Mouse (Mus musculus): ENCODE measurements around the gene Sfxn4. TPM values are rescaled to one million over a fixed set of nuclear protein-coding genes. Genes with fewer than 3 reads are reported as not detected.

Gene Sfxn4
- polyA plus RNA-seq, 1 experiment from 2014 or later: 11.9 TPM

DNA sequence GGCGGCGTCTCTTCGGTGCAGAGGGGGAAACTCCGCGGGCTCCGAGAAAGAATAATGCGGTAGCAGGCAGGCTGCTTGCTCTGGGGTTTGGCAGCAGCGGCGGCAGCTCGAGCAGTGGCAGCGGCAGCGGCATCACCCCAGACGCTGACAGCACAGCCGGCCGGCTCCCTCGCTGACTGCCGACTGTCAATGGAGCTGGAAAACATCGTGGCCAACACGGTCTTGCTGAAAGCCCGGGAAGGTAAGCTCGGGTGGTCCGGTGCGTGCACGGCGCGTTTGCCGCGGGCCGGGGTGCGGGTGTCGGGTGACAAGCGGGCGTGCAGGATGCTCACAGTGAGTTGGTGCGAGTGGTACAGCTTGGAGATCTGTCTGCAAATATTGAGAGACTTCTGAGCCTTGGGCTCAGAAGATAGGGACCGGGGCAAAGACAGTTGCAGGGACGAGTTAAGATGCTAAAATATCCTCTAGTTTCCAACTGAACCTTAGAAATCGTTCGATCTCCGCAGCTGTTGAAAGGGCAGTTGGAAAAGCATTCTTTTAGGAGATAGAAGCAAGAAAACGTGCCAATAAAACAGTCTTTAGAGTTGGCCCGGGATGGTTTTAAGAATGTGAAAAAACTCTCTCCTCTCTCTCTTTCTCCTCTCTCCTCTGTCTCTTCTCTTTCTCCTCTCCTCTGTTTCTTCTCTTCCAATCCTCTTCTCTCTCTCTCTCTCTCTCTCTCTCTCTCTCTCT is 29.3 kb upstream of the Sfxn4 start:
- Histone ChIP-seq H3K9me3 (ENCODE audit: control insufficient read depth, low read length) (no peaks in the 10 kb centered on the region), H3K4me2 (ENCODE audit: low read depth, low read length) (peak overlapping the region; percentile 58), H3K27me3 (ENCODE audit: control insufficient read depth, insufficient read depth, low read length) (no peaks in the 10 kb centered on the region), H3K4me1 (ENCODE audit: control insufficient read depth, insufficient read depth, low read length) (peaks cover 14% of the 10 kb centered on the region), H3K36me3 (ENCODE audit: control insufficient read depth, insufficient read depth, low read length) (no peaks in the 10 kb centered on the region), H3K27ac (ENCODE audit: low read depth, low read length) (peak overlapping the region; percentile 88), H3K9ac (replicated peaks; ENCODE audit: low read depth, low read length) (peak overlapping the region; percentile 78), H3K4me3 (ENCODE audit: low read depth, low read length) (peak overlapping the region; percentile 64)
- WGBS: under 1% methylated on average over 41 of the region's 41 CpGs
- peak; percentile 72 for ATAC-seq (ENCODE audit: low read depth)

DNA sequence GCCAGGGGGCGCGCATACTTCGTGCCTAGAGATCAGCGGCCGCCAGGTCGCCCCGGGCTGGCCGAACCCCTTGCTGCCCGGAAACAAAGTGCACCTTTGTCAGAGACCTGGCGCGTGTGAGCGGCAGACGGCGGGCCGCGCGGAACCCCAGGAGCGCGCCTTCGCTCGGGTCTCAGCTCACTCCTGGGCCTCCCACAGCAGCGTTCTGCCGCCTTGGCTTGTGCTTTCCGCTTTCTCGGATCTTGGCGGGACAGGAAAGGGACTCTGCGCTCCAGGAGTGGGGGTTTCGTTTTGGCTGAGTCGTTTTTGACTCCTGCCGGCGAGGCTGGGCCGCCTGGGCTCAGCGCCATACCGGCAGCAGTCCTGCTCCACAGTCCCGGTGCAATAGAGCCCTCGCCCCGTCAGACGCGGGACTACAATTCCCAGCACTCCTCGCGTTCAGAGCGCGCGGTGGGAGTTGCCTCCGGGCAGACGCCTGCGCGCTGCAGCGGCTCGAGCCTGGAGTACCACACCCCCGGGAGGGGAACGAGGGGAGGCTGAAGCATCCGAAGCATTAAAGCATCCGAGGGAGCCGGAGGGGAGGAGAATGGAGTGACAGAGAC is 28.5 kb upstream of the Sfxn4 start, which contains the start of gene Grk5:
Gene Grk5, plus strand, starts transcription at position 36 of the 602 bp plus-strand sequence.
- WGBS: under 1% methylated on average over 52 of the region's 55 CpGs
- Histone ChIP-seq H3K9me3 (ENCODE audit: control insufficient read depth, low read length) (no peaks in the 10 kb centered on the region), H3K4me3 (ENCODE audit: low read depth, low read length) (peak within 1 kb of the TSS; percentile 64), H3K9ac (replicated peaks; ENCODE audit: low read depth, low read length) (peak within 1 kb of the TSS; percentile 78), H3K27ac (ENCODE audit: low read depth, low read length) (peak within 1 kb of the TSS; percentile 88), H3K36me3 (ENCODE audit: control insufficient read depth, insufficient read depth, low read length) (no peaks in the 10 kb centered on the region), H3K4me1 (ENCODE audit: control insufficient read depth, insufficient read depth, low read length) (peaks cover 14% of the 10 kb centered on the region), H3K4me2 (ENCODE audit: low read depth, low read length) (peak within 1 kb of the TSS; percentile 58), H3K27me3 (ENCODE audit: control insufficient read depth, insufficient read depth, low read length) (no peaks in the 10 kb centered on the region)
- ATAC-seq (ENCODE audit: low read depth): peak; percentile 98

DNA sequence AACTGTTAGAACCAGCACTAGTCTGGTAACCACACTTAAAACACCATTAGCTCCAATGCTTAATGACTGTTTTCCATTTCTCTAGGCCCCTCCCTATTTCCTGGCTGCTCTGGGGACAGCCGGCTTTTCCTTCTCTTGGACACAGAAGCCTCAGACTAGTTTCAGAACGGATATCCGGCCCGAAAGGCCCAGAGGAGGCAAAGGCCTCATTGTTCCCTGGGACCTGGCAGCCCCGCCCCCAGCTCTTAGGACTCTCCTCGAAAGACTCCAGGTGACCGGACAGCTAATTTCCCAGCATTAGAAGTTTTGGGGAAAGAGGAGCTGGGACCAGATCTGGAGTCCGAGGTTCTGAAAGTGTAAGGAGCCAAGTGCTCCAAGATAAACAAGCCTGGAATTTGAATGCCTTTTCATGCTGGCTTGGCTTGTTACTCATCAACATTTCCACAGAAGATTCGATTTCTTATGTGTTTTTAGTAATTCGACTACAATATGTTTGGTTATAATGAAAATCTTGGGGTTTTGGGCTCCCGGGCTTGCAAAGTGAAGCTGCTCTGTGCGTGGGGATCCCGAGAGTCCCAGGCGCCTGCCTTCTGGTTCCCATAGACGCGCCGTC is 27.9 kb upstream of the Sfxn4 start:
- no peak for ATAC-seq (ENCODE audit: low read depth)
- WGBS: 4% methylated on average over 17 of the region's 17 CpGs
- peak overlapping the region; percentile 88 for H3K27ac ChIP-seq (ENCODE audit: low read depth, low read length)

DNA sequence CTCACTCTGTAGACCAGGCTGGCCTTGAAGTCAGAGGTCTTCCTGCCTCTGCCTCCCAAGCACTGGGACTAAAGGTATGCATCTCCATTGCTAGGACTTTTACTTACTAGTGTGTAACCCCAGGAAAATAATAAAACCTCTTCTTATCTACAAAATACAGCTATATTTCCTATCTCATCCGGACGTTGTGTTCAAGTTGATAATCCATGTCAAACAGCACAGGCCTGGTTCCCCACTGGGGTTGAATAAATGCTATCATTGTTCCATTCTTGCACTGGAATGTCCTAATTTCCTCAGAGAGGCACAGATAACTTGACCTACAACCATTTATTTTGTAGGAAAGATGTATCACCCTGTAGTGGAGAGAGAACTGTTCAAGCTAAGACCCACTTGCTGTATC is 26.4 kb upstream of the Sfxn4 start:
- Histone ChIP-seq H3K4me2 (ENCODE audit: low read depth, low read length) (no peak overlapping the region), H3K36me3 (ENCODE audit: control insufficient read depth, insufficient read depth, low read length) (no peaks in the 10 kb centered on the region), H3K27me3 (ENCODE audit: control insufficient read depth, insufficient read depth, low read length) (no peaks in the 10 kb centered on the region), H3K9ac (replicated peaks; ENCODE audit: low read depth, low read length) (no peak overlapping the region), H3K4me1 (ENCODE audit: control insufficient read depth, insufficient read depth, low read length) (peaks cover 14% of the 10 kb centered on the region), H3K4me3 (ENCODE audit: low read depth, low read length) (no peak overlapping the region), H3K9me3 (ENCODE audit: control insufficient read depth, low read length) (no peaks in the 10 kb centered on the region), H3K27ac (ENCODE audit: low read depth, low read length) (no peak overlapping the region)
- 85% methylated on average over 2 of the region's 2 CpGs for WGBS
- no peak for ATAC-seq (ENCODE audit: low read depth)

More for the DNA sequence above, 27.9 kb upstream of the Sfxn4 start:
- H3K4me3 ChIP-seq (ENCODE audit: low read depth, low read length): peak overlapping the region; percentile 64
- no peaks in the 10 kb centered on the region for H3K36me3 ChIP-seq (ENCODE audit: control insufficient read depth, insufficient read depth, low read length)
- H3K4me1 ChIP-seq (ENCODE audit: control insufficient read depth, insufficient read depth, low read length): peaks cover 14% of the 10 kb centered on the region
- H3K4me2 ChIP-seq (ENCODE audit: low read depth, low read length): peak overlapping the region; percentile 45
- H3K9ac ChIP-seq (replicated peaks; ENCODE audit: low read depth, low read length): peak overlapping the region; percentile 78; the same call in 1 of the 2 replicates
- H3K27me3 ChIP-seq (ENCODE audit: control insufficient read depth, insufficient read depth, low read length): no peaks in the 10 kb centered on the region
- no peaks in the 10 kb centered on the region for H3K9me3 ChIP-seq (ENCODE audit: control insufficient read depth, low read length)

DNA sequence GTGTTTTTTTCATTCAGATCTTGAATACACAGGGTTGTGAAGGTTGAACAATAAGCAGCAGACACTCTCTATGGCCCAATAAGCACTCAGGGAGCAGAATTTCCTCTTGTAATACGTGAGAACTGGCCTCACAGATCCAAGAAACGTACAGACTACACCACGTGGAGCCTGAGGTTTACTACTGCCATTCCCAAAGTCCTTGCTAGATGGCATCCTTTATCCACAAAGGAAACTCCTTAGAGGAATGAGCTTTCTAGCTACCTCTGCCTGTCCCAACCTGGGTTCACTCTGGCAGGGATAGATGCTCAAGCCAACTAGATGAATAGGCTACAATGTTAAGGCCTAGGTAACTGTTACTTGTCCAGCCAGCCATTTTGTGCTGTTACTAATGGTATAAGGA is 21.9 kb upstream of the Sfxn4 start:
- Histone ChIP-seq H3K4me1 (ENCODE audit: control insufficient read depth, insufficient read depth, low read length) (no peaks in the 10 kb centered on the region), H3K4me2 (ENCODE audit: low read depth, low read length) (no peak overlapping the region), H3K27me3 (ENCODE audit: control insufficient read depth, insufficient read depth, low read length) (no peaks in the 10 kb centered on the region), H3K36me3 (ENCODE audit: control insufficient read depth, insufficient read depth, low read length) (no peaks in the 10 kb centered on the region), H3K9ac (replicated peaks; ENCODE audit: low read depth, low read length) (no peak overlapping the region), H3K27ac (ENCODE audit: low read depth, low read length) (no peak overlapping the region), H3K9me3 (ENCODE audit: control insufficient read depth, low read length) (no peaks in the 10 kb centered on the region), H3K4me3 (ENCODE audit: low read depth, low read length) (no peak overlapping the region)
- 8% methylated on average over 3 of the region's 3 CpGs for WGBS
- ATAC-seq (ENCODE audit: low read depth): no peak; the same call in 1 of the 2 replicates

DNA sequence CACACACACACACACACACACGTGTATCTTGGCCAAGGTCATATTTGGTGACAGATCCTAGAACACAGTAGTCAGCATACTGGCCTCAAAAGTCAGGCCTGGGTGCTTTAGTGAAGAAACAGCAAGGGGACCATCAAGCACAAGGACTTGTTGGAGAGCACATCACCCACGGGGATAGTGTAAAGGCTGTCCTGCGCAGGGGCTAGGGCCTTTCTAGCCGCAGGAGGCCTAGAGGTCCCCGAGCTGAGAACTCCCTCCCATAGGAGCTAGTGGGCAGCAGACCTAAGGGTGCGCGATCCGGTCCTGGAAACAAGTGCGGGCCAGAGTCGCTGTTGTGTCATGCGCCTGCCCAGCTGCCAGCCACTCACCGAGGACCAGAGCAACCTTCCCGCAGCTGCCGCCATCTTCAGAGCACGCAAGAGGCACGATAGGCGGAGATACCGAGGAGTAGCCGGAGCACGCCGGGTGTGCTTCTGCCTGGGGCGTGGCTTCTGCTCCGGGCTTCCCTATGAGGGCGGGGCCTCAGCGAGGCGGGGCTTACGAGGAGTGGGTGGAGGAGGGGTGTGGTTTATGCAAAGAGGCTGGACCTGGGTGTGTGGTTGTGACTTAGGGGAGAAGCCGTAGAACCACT is 12.9 kb upstream of the Sfxn4 start, which contains the start of gene Prdx3:
Gene Prdx3, minus strand, starts transcription at position 493 of the 631 bp plus-strand sequence.
- H3K4me2 ChIP-seq (ENCODE audit: low read depth, low read length): peak within 1 kb of the TSS; percentile 64
- no peaks in the 10 kb centered on the region for H3K9me3 ChIP-seq (ENCODE audit: control insufficient read depth, low read length)
- under 1% methylated on average over 28 of the region's 28 CpGs for WGBS
- 0 out of 2 replicates have a peak, but pooled peaks cover 5% of the 10 kb centered on the region for H3K36me3 ChIP-seq (ENCODE audit: control insufficient read depth, insufficient read depth, low read length)
- 0 out of 2 replicates have a peak, but pooled peaks cover 3% of the 10 kb centered on the region for H3K4me1 ChIP-seq (ENCODE audit: control insufficient read depth, insufficient read depth, low read length)
- peak within 1 kb of the TSS; percentile 80 for H3K27ac ChIP-seq (ENCODE audit: low read depth, low read length)
- ATAC-seq (ENCODE audit: low read depth): peak; percentile 98
- H3K9ac ChIP-seq (replicated peaks; ENCODE audit: low read depth, low read length): peak within 1 kb of the TSS; percentile 63
- H3K27me3 ChIP-seq (ENCODE audit: control insufficient read depth, insufficient read depth, low read length): no peaks in the 10 kb centered on the region
- H3K4me3 ChIP-seq (ENCODE audit: low read depth, low read length): peak within 1 kb of the TSS; percentile 58

DNA sequence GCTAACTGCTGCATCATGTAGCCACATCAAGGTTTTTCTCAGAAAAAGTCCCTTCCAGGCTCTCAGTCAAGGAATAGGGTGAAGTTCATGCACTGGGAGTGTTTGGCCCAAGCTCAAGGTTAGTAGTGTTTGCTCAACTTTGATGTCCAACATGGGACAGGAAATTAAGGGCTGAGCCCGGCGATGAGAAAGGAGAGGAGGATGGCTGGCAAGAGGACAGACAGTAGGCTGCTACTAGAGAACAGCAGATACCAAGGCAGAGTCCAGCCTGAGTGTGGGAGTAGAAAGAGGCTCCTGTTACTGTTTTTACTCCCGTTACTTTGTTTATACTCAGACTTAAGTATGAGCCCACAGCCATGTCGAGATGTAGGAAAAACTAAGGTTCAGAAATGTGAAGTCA is 12.2 kb upstream of the Sfxn4 start:
- Histone ChIP-seq H3K4me1 (ENCODE audit: control insufficient read depth, insufficient read depth, low read length) (0 out of 2 replicates have a peak, but pooled peaks cover 3% of the 10 kb centered on the region), H3K4me3 (ENCODE audit: low read depth, low read length) (peak overlapping the region; percentile 58), H3K9ac (replicated peaks; ENCODE audit: low read depth, low read length) (no peak overlapping the region), H3K9me3 (ENCODE audit: control insufficient read depth, low read length) (no peaks in the 10 kb centered on the region), H3K27ac (ENCODE audit: low read depth, low read length) (no peak overlapping the region), H3K4me2 (ENCODE audit: low read depth, low read length) (peak overlapping the region; percentile 64), H3K27me3 (ENCODE audit: control insufficient read depth, insufficient read depth, low read length) (no peaks in the 10 kb centered on the region), H3K36me3 (ENCODE audit: control insufficient read depth, insufficient read depth, low read length) (0 out of 2 replicates have a peak, but pooled peaks cover 10% of the 10 kb centered on the region)
- no peak; the same call in 1 of the 2 replicates for ATAC-seq (ENCODE audit: low read depth)
- 42% methylated on average over 4 of the region's 4 CpGs for WGBS

DNA sequence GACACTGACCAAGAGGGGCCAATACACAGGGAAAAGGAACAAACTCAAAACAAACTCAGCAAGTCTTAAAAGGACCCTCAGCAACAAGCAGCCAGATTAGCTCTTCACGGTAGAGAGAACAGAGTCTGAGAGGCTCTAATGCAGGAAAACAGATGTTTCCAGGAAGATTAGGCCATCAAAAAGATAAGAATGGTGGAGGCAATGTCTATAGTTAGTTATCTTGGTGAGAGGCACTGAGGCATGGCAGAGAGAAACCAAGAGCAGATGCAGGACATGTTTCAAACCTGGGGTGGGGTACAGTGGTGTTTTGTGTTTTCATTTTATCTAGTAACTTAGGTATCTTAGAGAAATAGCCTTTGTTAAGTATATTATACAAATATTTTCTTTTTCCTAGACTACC is 11.0 kb upstream of the Sfxn4 start:
- Histone ChIP-seq H3K4me3 (ENCODE audit: low read depth, low read length) (no peak overlapping the region), H3K4me2 (ENCODE audit: low read depth, low read length) (no peak overlapping the region), H3K4me1 (ENCODE audit: control insufficient read depth, insufficient read depth, low read length) (0 out of 2 replicates have a peak, but pooled peaks cover 3% of the 10 kb centered on the region), H3K27me3 (ENCODE audit: control insufficient read depth, insufficient read depth, low read length) (no peaks in the 10 kb centered on the region), H3K36me3 (ENCODE audit: control insufficient read depth, insufficient read depth, low read length) (0 out of 2 replicates have a peak, but pooled peaks cover 10% of the 10 kb centered on the region), H3K9me3 (ENCODE audit: control insufficient read depth, low read length) (no peaks in the 10 kb centered on the region), H3K9ac (replicated peaks; ENCODE audit: low read depth, low read length) (no peak overlapping the region), H3K27ac (ENCODE audit: low read depth, low read length) (no peak overlapping the region)
- WGBS: 75% methylated on average over 1 of the region's 1 CpGs
- ATAC-seq (ENCODE audit: low read depth): no peak
